Mouse (Mus musculus) left cerebral cortex, adult 18-20 months (tissue): ENCODE results near the gene Rrp15. TPM values are rescaled to one million over a fixed set of nuclear protein-coding genes. Genes with fewer than 3 reads are reported as not detected.
A peak's percentile ranks its signal among the peaks of the same experiment; 100 is the strongest.
"Not testable (repeated sequence)": the region's sequence is repeated elsewhere in the genome, so short reads cannot be mapped to it uniquely, and the experiment has no call there.

Experiments
- DNase-seq, 2 experiments: peaks; one replicate each; pipeline ENCODE4 v3.0.0; 2021 to 2022; ENCODE audit warnings: low spot score in 2 of 2, mixed read lengths in 1 of 2
- long read RNA-seq, 2 experiments: library from polyadenylated mRNA; stranded (forward); transcript quantifications; one replicate each; pipeline ENCODE4 v2.0.0; 2021
- total RNA-seq, 2 experiments: library from RNA; stranded (reverse); gene quantifications; 2 replicates each; pipeline ENCODE4 v1.2.3; 2021

Gene Rrp15
- total RNA-seq = 10 to 100 TPM; 12.9 to 13.3 TPM
- long read RNA-seq, experiment 1, transcript Rrp15-201 (5 exons, 1,321 nt) = major isoform, 14 of 21 reads
- long read RNA-seq, experiment 1, partial matches to known transcripts = 1 of 21 reads
- long read RNA-seq, experiment 1, other reads (novel, unspliced or antisense) = 5 of 21 reads
- long read RNA-seq, experiment 2, transcript Rrp15-201 (5 exons, 1,321 nt) = major isoform, 14 of 17 reads
- long read RNA-seq, experiment 2, partial matches to known transcripts = 1 of 17 reads
- long read RNA-seq, experiment 2, other reads (novel, unspliced or antisense) = 2 of 17 reads

DNA sequence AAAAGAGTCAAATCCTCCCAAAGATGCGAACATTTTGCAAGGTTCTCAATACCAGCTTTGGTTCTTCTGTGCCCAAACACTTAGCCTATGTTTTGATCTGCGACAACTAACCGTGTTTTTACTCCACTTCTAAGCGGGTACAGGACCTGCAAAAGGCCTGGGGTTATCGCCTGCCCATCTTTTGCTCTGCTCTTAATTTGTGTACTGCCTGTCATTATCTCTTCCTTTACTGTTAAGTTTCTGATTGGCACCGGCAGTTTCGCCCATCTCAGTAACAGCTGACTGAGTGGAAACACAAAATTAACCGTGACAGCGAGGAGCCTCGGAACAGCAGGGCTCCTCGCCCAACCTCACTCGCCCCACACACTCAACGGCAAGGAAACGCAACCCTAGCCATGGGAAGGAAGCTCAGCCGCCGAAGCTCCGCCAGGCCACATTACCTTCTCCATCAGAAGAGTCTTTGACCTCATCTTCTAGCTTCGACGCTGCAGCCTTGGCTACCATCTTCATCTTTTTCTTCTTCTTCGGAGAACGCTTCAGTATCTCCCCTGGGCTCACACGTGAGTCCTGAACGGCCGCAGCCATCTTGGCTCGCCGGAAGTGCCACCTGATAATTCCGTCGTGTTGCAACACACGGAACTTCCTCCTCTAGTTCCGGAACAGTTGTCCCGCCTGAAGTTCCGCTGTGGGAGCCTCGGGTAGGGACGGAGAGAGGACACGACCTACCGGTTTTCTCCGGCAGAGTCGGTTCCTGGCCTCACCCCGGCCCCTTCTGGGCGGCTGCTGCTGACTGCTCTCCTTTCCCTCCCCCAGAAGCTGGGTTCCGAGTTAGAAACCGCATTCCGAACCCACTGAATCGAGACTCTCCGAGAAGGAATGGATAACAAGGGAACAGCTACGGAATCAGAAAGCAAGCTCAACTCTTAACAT, at the start of gene Rrp15:
Rrp15 (minus strand) TSS at position 635 of the 930 bp plus-strand sequence.
- peak; percentile 78 to 85 for DNase-seq

DNA sequence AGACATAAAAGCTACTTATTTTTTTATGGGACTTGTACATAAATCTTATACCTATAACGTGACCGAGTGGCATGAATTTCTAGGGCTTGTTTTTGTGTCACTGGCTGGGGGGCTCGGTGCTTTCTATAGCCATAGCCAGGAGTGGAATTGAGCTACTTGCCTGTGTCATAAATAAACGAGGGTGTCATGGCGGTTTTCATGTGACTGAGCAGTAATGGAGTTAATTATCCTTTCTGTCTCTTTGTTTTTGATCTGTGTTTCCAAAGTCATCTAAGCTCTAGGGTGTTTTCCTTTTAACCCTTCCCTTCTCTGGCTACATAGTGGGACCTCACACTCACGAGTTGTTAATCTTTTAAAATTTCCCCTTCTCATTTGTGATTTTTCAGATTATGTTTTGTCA, 48.8 kb upstream of the Rrp15 start:
- no peak for DNase-seq

DNA sequence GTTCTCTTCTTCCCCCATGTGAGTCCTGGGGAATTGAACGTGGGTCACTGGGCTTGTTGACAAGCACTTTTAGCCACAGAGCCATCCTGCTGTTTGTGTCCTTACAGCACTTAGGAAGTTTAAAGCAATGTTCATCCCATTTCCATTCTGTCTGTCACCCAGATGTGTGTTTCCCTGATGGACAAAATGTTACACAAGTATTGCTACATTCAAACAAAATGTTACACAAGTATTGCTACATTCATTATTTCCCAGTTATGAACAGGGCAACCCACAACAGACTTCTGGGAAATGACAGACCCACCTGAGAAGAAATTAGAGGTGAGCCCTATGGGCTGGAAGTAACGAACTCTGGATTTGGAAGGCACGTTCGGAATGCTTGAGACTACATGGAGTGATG, 36.2 kb upstream of the Rrp15 start:
- no peak for DNase-seq

DNA sequence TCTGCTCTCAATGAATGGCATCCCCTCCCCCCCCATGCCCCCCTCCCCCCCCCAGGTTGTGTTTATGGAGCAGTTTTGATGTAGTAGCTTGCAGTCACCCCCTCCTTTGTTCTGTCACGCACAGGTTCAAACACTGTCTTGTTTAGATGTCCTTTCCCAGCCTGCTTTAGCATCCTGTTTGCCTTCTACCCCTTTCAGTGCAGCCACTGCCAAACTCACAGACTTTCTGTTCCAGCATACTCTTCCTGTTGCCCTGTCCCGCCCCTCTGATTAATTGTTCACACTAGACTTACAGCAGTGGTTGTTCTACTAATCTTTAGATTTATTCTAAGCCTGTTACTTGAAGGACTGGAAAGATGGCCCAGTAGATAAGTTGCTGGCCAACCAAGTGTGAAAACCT, 31.7 kb upstream of the Rrp15 start:
- no peak for DNase-seq

DNA sequence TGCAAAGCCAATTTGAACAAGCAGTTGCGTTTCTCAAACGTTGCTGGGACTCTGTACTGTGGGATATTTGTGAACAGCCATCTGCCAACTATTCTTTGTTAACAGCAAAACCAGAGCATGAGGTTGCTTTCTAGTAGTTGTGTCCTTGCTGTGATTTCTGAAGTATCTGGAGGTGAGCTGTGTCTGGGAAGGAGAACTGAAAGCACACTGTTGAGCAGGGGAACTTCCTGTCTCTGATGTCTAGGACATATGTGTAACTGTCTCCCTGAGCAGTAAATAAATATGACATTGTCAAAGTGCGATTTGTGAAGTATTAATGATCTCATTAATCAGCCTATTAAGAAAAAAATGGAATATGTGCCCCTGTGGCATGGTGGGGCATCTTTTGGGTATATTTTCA, 24.0 kb upstream of the Rrp15 start:
- no peak for DNase-seq

DNA sequence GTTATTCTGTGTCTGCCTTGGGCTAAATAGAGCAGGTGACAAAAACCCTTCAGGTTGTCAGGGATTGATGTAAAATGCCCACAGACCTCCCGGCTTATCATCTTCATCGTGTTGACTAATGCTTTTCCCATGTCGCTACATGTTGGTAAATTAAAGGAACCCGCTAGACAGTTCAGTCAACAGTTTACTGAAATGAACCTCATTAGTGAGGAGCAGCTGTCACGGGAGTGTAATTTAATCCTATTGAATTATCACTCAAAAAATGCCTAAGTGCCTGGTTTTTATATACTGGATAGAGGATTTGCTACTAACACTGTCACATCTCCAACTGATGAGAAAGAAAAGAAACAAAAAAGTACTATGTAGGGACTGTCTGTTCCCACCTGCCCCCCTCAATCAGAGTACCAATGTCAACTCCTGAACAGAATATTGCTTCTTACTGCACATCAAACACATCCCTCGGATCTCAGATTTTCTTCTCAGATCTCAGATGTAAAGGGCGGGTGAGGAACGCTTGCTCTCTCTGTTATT, 23.5 kb upstream of the Rrp15 start:
- no peak for DNase-seq

DNA sequence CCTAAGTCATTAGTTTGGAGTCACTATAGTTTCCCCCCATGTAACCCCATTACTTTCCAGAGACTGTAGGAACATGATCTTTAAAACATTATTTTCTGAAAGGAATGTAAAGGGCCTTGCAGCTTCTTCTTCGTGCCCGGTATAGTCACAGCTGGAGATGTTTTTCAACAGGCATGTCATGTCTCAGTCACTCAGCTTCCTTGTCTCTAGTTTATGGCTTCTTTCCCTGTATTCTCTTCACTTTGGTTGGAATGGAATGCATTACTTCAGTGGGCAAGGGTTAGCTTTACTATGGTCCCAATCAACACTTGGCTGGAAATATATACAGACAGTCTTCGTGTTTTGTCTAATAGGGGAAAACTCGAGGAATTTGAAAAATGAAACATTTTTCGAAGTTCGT, 22.8 kb upstream of the Rrp15 start:
- DNase-seq = no peak

DNA sequence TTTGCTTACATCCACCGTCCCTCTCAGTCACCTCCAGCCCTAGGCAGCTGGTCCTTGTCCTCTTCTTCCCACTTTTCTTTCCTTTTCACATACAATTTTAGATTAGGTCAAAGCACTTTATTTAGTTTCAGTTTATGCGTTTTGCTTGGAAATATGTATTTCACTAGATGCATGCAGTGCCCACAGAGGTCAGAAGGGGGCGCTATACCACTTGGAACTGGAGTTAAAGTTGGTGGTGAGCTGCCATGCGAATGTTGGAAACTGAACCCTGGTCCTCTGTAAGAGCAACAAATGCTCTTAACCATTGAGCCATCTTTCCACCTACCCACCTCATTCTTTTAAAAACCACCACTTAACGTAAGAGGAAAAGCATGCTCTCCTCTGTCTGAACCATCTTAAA, 21.5 kb upstream of the Rrp15 start:
- no peak for DNase-seq

DNA sequence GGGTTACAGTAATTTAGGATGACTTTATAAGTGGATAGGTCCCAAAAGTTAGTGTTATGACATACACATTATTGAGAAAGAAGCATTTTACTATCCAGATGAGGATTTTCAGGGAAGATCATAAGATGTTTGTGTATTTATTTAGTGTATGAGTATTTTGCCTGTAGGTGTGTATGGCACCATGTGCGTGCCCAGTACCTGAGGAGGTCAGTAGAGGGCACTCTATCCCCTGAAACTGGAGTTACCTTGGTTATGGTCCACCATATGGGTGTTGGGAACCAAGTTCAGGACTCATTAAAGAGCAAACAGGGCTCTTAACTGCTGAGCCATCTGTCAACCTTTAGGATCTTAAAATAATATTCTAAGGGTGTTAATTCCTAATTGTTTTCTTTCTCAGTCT, 19.2 kb upstream of the Rrp15 start:
- no peak for DNase-seq

DNA sequence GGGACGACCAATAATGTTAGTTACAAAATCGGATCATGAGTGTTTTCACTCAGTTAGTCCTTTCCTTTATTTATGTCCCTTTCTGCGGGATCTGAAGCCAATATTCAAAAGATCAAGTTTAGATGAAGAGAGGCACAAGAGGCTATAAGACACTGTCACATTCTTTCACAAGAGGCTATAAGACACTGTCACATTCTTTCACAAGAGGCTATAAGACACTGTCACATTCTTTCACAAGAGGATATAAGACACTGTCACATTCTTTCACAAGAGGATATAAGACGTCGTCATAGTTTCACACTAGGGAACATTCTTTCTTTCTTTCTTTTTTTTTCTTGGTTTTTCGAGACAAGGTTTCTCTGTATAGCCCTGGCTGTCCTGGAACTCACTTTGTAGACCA, 14.3 kb upstream of the Rrp15 start:
- not testable (repeated sequence) for DNase-seq

DNA sequence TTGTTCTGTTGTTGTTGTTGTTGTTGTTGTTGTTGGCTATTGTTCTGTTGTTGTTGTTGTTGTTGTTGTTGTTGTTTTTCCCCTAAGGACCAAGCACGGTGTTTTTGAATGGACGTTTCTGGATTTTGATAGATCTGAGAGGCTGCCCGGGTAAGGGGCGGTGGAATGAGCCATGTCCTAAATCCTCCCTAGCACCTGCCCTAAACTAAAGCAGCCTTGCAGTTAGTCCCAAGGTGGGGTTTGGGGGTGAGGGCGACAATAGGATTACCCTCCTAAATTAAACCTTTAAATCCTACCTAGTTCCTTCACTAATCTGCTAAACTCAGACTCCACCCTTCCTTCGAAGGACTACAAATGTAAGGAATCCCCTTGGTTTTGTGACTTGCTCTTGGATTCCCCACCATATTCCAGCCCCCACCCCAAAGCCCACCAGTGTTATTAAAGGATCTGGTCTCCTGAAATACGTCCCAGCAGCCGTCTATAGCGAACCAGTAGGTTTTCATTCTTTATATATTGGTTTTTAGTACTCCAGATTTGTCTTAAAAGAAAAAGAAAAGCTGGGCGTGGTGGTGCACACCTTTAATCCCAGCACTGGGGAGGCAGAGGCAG, 621 bp upstream of the Rrp15 start:
- no peak for DNase-seq

DNA sequence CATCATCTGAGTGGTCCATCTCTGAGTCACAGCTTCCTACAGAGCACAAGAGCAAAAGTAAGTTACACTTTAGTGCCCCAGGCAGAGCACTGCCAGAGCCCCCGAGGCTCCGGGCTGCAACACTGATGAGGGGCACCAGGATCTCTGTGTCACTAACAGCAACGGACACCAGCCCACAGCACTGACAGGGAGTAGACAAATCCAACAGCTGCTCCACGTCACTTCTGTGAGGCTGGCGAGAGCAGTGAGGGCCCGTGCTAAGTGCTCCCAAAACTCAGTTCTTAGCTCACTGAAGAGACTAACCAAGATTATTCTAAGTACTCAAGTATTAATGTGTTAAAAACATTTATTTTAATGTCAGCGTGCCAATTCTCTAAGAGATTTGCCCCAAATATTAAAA, 9.3 kb downstream of the Rrp15 start:
- no peak for DNase-seq

DNA sequence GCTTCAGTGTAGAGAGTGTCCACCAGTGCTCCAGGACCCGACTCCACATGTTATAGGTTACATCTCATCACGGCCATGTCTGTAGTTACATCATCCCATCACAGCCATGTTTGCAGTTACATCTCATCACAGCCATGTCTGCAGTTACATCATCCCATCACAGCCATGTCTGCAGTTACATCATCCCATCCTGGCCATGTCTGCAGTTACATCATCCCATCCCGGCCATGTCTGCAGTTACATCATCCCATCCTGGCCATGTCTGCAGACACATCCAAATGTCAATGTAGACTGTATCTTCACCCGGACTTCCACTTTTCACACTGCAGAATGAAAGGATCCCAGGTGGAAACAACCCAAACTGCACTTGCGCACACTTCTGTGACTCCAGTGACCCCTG, 13.6 kb downstream of the Rrp15 start:
- no peak for DNase-seq

DNA sequence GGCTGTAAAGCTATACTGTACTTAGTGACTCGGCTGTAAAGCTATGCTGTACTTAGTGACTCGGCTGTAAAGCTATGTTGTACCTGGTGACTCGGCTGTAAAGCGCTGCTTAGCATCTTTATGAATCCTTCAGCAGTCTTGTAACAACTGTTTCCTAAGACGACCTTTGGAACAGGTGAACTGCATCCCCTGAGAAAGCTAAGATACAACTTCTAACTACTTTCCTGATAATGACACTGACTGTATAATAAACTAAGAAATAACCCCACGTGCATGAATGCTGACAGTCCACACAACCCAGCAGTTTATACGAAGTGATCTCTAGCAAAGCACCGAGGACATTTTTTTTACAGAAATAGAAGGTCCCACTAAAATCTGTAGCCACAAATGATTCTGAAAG, 16.1 kb downstream of the Rrp15 start:
- no peak for DNase-seq

DNA sequence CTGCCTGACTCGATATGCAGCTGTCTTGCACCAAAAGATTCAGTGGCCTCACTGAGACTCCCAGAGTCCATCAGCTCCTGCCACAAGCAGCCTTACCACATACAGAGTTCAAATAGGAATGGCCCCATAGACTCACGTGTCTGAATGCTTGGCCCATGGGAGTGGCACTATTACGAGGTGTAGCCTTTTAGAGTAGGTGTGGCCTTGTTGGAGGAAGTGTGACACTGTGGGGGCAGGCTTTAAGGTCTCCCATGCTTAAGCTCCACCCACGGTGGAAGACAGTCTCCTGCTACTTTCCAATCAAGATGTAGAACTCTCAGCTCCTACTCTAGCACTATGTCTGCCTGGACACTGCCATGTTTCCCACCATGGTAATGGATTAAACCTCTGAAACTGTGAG, 20.4 kb downstream of the Rrp15 start:
- DNase-seq = no peak

DNA sequence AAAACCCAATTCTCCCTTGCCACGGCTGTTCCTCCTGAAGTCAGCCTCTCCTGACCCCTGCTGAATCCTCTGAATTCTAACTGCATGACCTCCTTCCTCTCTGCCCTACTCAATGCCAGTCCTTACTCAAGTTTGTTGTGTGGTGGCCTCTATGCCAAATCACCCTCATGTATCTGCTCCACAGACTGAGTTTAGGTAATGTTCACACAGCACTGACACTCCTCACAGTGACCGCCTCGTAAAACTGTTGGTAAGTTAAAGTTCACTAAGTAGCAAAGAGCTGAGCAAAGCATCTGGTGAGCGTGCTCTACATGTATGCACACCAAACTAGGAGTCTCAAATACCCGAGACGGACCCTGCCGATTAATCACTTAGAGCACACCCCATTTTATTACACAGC, 23.0 kb downstream of the Rrp15 start:
- no peak for DNase-seq

DNA sequence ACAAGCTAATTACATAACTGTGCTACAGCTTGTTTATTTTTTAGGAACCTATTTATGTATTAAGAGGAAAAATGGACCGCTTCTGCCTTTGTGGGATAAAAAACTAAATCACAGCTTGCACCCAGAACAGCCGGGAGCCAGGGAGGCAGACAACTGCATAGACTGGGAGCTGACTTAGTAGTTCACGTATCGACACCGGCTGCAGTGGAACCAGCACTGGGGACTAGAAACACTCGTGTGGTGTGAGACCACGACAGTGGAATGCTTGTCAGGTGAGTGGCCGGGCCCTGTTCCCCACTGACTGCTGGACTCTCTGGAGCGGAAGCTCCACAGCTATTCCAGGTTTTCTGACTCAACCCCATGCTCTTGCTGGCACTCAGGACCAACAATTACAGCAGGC, 26.9 kb downstream of the Rrp15 start:
- no peak for DNase-seq

DNA sequence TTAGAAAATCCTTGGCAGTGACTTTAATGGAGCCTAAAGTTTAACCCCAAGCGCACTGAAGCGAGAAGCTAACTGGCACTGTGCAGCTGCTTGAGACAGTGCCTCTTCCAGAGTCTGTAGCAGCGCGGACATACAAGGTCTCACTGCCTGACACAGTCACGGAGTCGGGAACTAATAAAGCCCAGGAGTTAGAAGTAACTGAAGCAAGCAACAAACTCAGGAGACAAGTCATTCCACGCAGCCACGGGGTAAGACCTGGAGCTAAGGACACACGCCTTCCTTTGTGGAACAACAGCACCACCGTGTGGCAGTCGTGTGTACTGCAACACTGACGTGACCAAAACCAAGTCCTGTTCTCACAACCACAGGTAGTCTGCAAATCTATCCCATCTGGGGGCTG, 27.3 kb downstream of the Rrp15 start:
- DNase-seq = peak; percentile 84 to 89

DNA sequence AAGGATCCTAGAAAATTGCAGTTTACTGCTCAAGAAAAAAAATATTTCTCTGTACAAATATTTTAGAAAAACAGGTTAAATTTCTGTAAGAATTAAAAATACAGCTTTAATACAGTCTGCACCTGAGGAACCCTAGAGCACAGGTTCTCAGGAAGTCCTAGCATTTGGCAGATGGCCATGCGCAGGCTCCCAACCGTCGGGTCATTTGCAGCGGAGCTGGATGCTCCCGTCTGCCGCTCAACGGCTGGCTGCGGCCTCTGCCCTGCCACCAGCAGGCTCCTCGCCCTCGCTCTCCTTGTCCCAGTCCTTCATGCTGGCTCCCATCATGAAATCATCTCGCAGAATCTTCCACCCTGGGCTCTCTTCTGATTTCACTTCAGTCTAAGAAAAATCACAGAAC, 28.0 kb downstream of the Rrp15 start:
- DNase-seq = no peak

DNA sequence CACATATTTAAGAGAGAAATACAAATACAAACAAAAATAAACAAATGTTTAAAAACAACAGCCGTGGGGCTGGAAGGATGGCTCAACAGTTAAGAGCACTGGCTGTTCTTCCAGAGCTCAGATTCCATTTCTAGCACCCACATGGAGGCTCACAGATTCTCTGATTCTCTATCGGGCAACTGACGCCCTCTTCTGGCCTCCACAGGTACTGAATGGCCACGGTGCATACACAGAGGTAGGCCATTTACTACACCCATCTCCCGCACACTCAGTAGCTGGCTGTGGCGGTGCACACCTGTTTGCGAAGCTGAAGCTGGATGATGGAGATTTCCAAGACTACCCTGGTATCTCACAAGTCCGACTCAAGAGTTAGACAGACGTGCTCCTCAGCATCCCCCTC, 29.4 kb downstream of the Rrp15 start:
- DNase-seq = no peak

DNA sequence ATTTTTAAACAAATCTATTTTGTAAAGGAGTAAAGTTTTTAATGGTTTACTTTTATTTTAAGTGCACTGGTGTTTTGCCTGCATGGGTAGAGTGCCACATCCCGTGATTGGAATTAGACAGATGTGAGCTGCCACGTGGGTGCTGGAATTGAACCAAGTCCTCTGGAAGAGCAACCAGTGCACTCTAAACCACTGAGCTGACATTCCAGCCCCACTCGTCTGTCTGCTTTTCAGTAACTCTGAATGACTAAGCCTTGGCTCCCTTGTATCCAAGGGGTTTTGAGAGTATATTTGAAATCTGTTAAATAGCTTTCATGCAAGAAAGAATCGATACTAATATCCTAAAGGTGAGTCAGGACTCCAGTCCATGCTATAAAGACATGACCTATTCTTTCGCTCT, 30.3 kb downstream of the Rrp15 start:
- DNase-seq = no peak
